In genomic region chr19:16450824-16451223, GRCm38 (mm10) we compare ENCODE assay signal across 27 mouse cellular contexts. TPM values are rescaled to one million over a fixed set of nuclear protein-coding genes. Genes with fewer than 3 reads are reported as not detected.
DNase-seq lines count a peak whose midpoint lies in the region; ATAC-seq and TF ChIP-seq lines count a peak whose summit lies in the region.
"Had no signal": no experiment of that assay in that cellular context is flagged by ENCODE, and none has a peak within 500 bp of the region (broad histone marks: within the 10 kb centered on the region; RNA-seq: fewer than 3 reads in every experiment).

No protein-coding gene starts in this region.

- no peak for TF ChIP-seq CTCF in midbrain, postnatal 0 days (IDR thresholded peaks at IDR 0.05)

- no peaks in the 10 kb centered on the region for H3K27me3 ChIP-seq in kidney, embryonic 16.5 days (ENCODE audit: insufficient read depth, low read length)
- H3K27me3 ChIP-seq in midbrain, postnatal 0 days (ENCODE audit: insufficient read depth, low read length), result no peaks in the 10 kb centered on the region
- H3K27me3 ChIP-seq: heart, embryonic 15.5 days; hindbrain, embryonic 13.5 days; limb, embryonic 13.5 days; liver, embryonic 13.5 days; megakaryocyte, embryonic 14.5 days; midbrain, embryonic 12.5 days; neural tube, embryonic 13.5 days had no signal

- no peaks in the 10 kb centered on the region for H3K9me3 ChIP-seq in kidney, embryonic 16.5 days (ENCODE audit: low read length)
- no peaks in the 10 kb centered on the region for H3K9me3 ChIP-seq in midbrain, postnatal 0 days (ENCODE audit: low read length)
- H3K9me3 ChIP-seq: heart, embryonic 15.5 days; hindbrain, embryonic 13.5 days; limb, embryonic 13.5 days; liver, embryonic 13.5 days; megakaryocyte, embryonic 14.5 days; midbrain, embryonic 12.5 days; neural tube, embryonic 13.5 days had no signal

- peaks cover 15% of the 10 kb centered on the region for H3K4me1 ChIP-seq in kidney, embryonic 16.5 days (ENCODE audit: insufficient read depth, low read length)
- H3K4me1 ChIP-seq in midbrain, postnatal 0 days (ENCODE audit: insufficient read depth, low read length), result no peaks in the 10 kb centered on the region
- H3K4me1 ChIP-seq: limb, embryonic 13.5 days; midbrain, embryonic 12.5 days; neural tube, embryonic 13.5 days had no signal

- no peak overlapping the region for H3K27ac ChIP-seq in kidney, embryonic 16.5 days (ENCODE audit: low read length)
- no peak overlapping the region for H3K27ac ChIP-seq in midbrain, postnatal 0 days (ENCODE audit: low read depth, low read length)
- H3K27ac ChIP-seq: heart, embryonic 15.5 days; hindbrain, embryonic 13.5 days; left cerebral cortex, adult 2 months; limb, embryonic 13.5 days; liver, embryonic 13.5 days; midbrain, embryonic 12.5 days; neural tube, embryonic 13.5 days had no signal

- H3K36me3 ChIP-seq in kidney, embryonic 16.5 days (ENCODE audit: insufficient read depth, low read length), result no peaks in the 10 kb centered on the region
- no peaks in the 10 kb centered on the region for H3K36me3 ChIP-seq in midbrain, postnatal 0 days (ENCODE audit: insufficient read depth, low read length)
- H3K36me3 ChIP-seq: heart, embryonic 15.5 days; hindbrain, embryonic 13.5 days; limb, embryonic 13.5 days; liver, embryonic 13.5 days; midbrain, embryonic 12.5 days; neural tube, embryonic 13.5 days had no signal

- no peak overlapping the region for H3K9ac ChIP-seq in kidney, embryonic 16.5 days (replicated peaks; ENCODE audit: low read length)
- H3K9ac ChIP-seq in midbrain, postnatal 0 days (replicated peaks; ENCODE audit: low read length, poor library complexity, severe bottlenecking), result no peak overlapping the region
- H3K9ac ChIP-seq: forebrain, postnatal 0 days; heart, embryonic 15.5 days; hindbrain, embryonic 13.5 days; limb, embryonic 13.5 days; liver, embryonic 13.5 days; midbrain, embryonic 12.5 days; neural tube, embryonic 13.5 days had no signal

- no peak overlapping the region for H3K4me3 ChIP-seq in kidney, embryonic 16.5 days (ENCODE audit: low read length)
- H3K4me3 ChIP-seq in midbrain, postnatal 0 days (ENCODE audit: low read depth, low read length), result no peak overlapping the region
- H3K4me3 ChIP-seq: erythroblast, embryonic 14.5 days; heart, embryonic 15.5 days; hindbrain, embryonic 13.5 days; left cerebral cortex, adult 2 months; limb, embryonic 13.5 days; liver, embryonic 13.5 days; megakaryocyte, embryonic 14.5 days; midbrain, embryonic 12.5 days; neural tube, embryonic 13.5 days had no signal

- 56% methylated on average over 3 of the region's 3 CpGs for WGBS in kidney, embryonic 16.5 days
- WGBS in midbrain, postnatal 0 days, result 82% methylated on average over 3 of the region's 3 CpGs

- no peak overlapping the region for H3K4me2 ChIP-seq in kidney, embryonic 16.5 days (replicated peaks; ENCODE audit: low read depth, low read length)
- no peak overlapping the region for H3K4me2 ChIP-seq in midbrain, postnatal 0 days (ENCODE audit: low read depth, low read length, poor library complexity, severe bottlenecking)
- H3K4me2 ChIP-seq: heart, embryonic 15.5 days; hindbrain, embryonic 13.5 days; limb, embryonic 13.5 days; liver, embryonic 13.5 days; midbrain, embryonic 12.5 days; neural tube, embryonic 13.5 days had no signal

- peak; percentile 38 for DNase-seq in heart, adult 8-10 months (ENCODE audit: low spot score)
- no peak for DNase-seq in heart, postnatal 4 days
- peak; percentile 34 for DNase-seq in kidney, adult 9 months
- peak; percentile 32 for DNase-seq in testis, postnatal 14 days (ENCODE audit: low spot score)
- DNase-seq in testis, postnatal 10 days (ENCODE audit: low spot score), result no peak
- DNase-seq in kidney, postnatal 36 days, result peak; percentile 23 to 43
- DNase-seq in midbrain, postnatal 0 days (ENCODE audit: low spot score), result no peak
- DNase-seq: adrenal gland, adult 2 months; adrenal gland, postnatal 36 days; cerebellum, adult 18-20 months; cerebellum, postnatal 10 days; forebrain, postnatal 0 days; gastrocnemius, postnatal 14 days; liver, embryonic 13.5 days; lung, adult 2 months; lung, postnatal 4 days had no signal

- ATAC-seq in kidney, embryonic 16.5 days (ENCODE audit: low FRiP score, low TSS enrichment), result no peak
- no peak for ATAC-seq in midbrain, postnatal 0 days (ENCODE audit: low FRiP score)
- ATAC-seq: CD4-positive, CD25-positive, alpha-beta regulatory T cell, adult 4 months; forebrain, postnatal 0 days; intestine, embryonic 16.5 days had no signal

RNA-seq across cellular contexts. Expression of gene Gna14, which starts 15.3 kb away (rescaled TPM):
- total RNA-seq in heart, adult 8-10 months (2022), result under 1 TPM; 0.23 to 0.59 (median 0.39) TPM
- 1 to 10 TPM in 1 of 2 experiments, under 1 TPM in 1; 0.59 to 1.2 TPM for total RNA-seq in heart, postnatal 4 days (2021)
- 14.0 and 14.2 TPM in 2 replicates for polyA plus RNA-seq in kidney, embryonic 16.5 days (2015; fragmentation: Nextera tagmentation; extraction: Ambion mirVana)
- 0.57 and 0.93 TPM in 2 replicates for total RNA-seq in midbrain, postnatal 0 days (2014; rRNA removed)
- 0.43 and 0.60 TPM in 2 replicates for polyA plus RNA-seq in midbrain, postnatal 0 days (2015; fragmentation: Nextera tagmentation; extraction: Ambion mirVana)
- polyA plus RNA-seq: erythroblast, embryonic 14.5 days had no signal

Comparison
In these comparisons a context has a peak if more than half of its experiments do, and no peak if none do; other contexts are left out.
1. DNase-seq: peak in heart, adult 8-10 months (single experiment), kidney, adult 9 months (single experiment), testis, postnatal 14 days (single experiment) and kidney, postnatal 36 days (2 of 2); none in heart, postnatal 4 days (single experiment), testis, postnatal 10 days (single experiment) and midbrain, postnatal 0 days (single experiment).